Mouse (Mus musculus) forebrain, postnatal 0 days (tissue): ENCODE measurements at regions not wholly inside any gene's neighbourhood (a gene's known extent, or its start where the extent isn't known, plus 50 kb on each side); places are given as distances from the start of the nearest gene placed in this dataset.
A peak's percentile ranks its signal among the peaks of the same experiment; 100 is the strongest.

Source experiments
- ATAC-seq: fragments of 200-750 bp; cut with Nextera tagmentation; 2 replicates; pipeline ENCODE4 v1.8.0; 2017; ENCODE audit warnings: mild to moderate bottlenecking, moderate library complexity
- DNase-seq: peaks from one replicate; pipeline ENCODE4 v3.0.0-alpha.2; 2015
- H3K27ac ChIP-seq: fragments of 300-500 bp; sonication (generic); 2 replicates; pipeline ENCODE4 v1.5.1; 2014; ENCODE audit warnings: low read depth, mild to moderate bottlenecking, antibody characterized with exemption, low read length, moderate library complexity, mixed read lengths
- H3K27me3 ChIP-seq: fragments of 300-500 bp; sonication (generic); 2 replicates; pipeline ENCODE4 v1.6.1; 2014; ENCODE audit warnings: mild to moderate bottlenecking, low read length, mixed read lengths; ENCODE audit not compliant: insufficient read depth
- H3K36me3 ChIP-seq: fragments of 300-500 bp; sonication (generic); 2 replicates; pipeline ENCODE4 v1.6.1; 2014; ENCODE audit warnings: mild to moderate bottlenecking, moderate library complexity; ENCODE audit not compliant: insufficient read depth
- H3K4me1 ChIP-seq: fragments of 300-500 bp; sonication (generic); 2 replicates; pipeline ENCODE4 v1.6.1; 2014; ENCODE audit warnings: antibody characterized with exemption; ENCODE audit not compliant: insufficient read depth
- H3K4me2 ChIP-seq: fragments of 300-500 bp; sonication (generic); 2 replicates; pipeline ENCODE4 v1.6.1; 2014; ENCODE audit warnings: low read depth, mild to moderate bottlenecking, moderate library complexity
- H3K4me3 ChIP-seq: fragments of 300-500 bp; sonication (generic); 2 replicates; pipeline ENCODE4 v1.5.1; 2014; ENCODE audit warnings: low read depth, low read length, mixed read lengths
- H3K9ac ChIP-seq: fragments of 300-500 bp; sonication (generic); 2 replicates; pipeline ENCODE4 v1.6.1; 2014; ENCODE audit warnings: mild to moderate bottlenecking
- H3K9me3 ChIP-seq: fragments of 300-500 bp; sonication (generic); 2 replicates; pipeline ENCODE4 v1.6.1; 2016; ENCODE audit warnings: low read length
- CTCF ChIP-seq: sonication (generic); IDR thresholded peaks from 2 replicates; pipeline ENCODE4 v1.5.1; 2016; ENCODE audit warnings: antibody characterized with exemption, control low read depth, low read depth
- WGBS: fragments of 180-500 bp; shearing (Covaris S2); extraction: QIAGEN DNeasy Blood & Tissue Kit; methylation state at CpG from one replicate; pipeline ENCODE4 v1.1.7; 2014; 5-methylcytosine and 5-hydroxymethylcytosine counted together

DNA sequence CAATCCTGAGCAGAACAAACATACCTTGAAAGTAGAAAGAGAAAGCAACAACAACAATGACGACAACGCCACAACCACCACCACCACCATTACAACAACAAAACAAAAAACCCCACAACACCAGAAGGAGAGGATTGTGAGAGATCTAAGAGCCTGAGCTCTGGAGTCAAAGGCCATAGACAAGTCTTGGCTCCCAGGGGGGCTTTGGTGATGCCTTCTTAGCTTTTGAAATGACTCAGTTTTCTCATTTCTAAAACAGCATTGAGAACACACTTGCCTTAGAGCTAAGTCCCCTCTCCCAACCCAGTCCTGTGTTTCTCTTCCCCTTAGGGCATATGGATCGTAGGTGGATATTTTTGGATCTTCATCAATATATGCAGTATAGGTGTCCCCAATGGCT is 112.2 kb downstream of the Kif20b start:
- 87% methylated on average over 3 of the region's 3 CpGs for WGBS
- no peak overlapping the region for H3K4me2 ChIP-seq
- TF ChIP-seq CTCF = no peak
- DNase-seq (no peak), ATAC-seq (no peak)
- no peaks in the 10 kb centered on the region for H3K27me3 ChIP-seq
- H3K9me3 ChIP-seq = no peaks in the 10 kb centered on the region
- H3K4me3 ChIP-seq = no peak overlapping the region
- H3K4me1 ChIP-seq = no peaks in the 10 kb centered on the region
- no peak overlapping the region for H3K9ac ChIP-seq
- H3K36me3 ChIP-seq = no peaks in the 10 kb centered on the region
- no peak overlapping the region for H3K27ac ChIP-seq

DNA sequence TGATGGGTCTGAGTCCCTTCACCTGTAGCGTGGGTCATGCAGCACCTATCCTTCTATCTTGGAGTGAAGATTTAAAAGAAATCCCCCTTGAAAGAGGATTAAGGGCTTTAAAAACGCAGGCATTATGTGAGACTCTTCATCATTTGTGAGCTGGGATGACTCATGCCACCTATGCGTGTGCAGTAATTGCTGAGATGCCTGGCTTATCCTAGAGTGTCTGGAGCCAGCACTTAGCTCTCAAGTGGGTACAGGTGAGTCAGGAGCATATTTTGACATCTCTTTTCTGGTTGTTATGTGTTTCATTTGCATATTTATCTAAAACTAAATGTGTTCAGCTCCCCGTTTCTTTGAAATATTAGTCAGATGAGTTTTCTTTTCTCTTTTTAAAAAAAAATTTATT is 123.4 kb downstream of the Kif20b start:
- H3K4me2 ChIP-seq = no peak overlapping the region
- DNase-seq = no peak
- no peak overlapping the region for H3K27ac ChIP-seq
- TF ChIP-seq CTCF = no peak
- WGBS = 79% methylated on average over 4 of the region's 4 CpGs
- H3K4me1 ChIP-seq = no peaks in the 10 kb centered on the region
- peak; percentile 55; the same call in 1 of the 2 replicates for ATAC-seq
- no peaks in the 10 kb centered on the region for H3K36me3 ChIP-seq
- no peaks in the 10 kb centered on the region for H3K27me3 ChIP-seq
- no peak overlapping the region for H3K9ac ChIP-seq
- no peak overlapping the region for H3K4me3 ChIP-seq
- no peaks in the 10 kb centered on the region for H3K9me3 ChIP-seq

DNA sequence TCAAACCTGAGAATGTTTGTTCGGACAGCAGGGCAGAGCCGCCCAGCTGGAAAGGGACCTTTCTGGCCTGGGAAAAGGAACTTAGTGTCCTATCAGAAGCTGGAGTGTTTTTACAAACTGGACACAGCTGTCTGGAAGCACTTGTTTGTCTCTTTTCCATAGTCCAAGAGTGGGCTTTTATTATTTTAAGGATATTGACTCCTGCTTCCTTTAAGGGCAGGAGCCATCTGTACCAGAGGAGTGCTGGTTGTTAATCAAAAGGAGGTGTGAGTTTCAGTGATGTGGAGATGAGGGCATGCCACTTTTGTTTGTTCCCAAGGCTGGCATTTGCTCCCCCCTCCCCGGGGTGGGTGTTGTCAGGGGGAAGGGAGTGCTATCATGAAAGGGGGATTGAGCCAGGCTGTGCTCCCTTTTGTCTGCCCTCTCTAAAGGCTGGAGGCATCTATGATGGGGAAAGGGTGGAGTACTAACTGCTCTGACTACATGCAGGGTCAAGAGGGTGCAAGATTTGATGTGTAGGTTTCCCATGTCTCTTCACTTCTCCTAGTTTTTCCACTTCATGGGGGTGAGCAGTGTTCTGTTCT is 144.3 kb downstream of the Kif20b start:
- WGBS = 75% methylated on average over 3 of the region's 3 CpGs
- Histone ChIP-seq H3K9me3 (no peaks in the 10 kb centered on the region), H3K36me3 (no peaks in the 10 kb centered on the region), H3K27me3 (no peaks in the 10 kb centered on the region), H3K4me2 (no peak overlapping the region), H3K9ac (no peak overlapping the region), H3K4me1 (no peaks in the 10 kb centered on the region), H3K27ac (no peak overlapping the region), H3K4me3 (no peak overlapping the region)
- TF ChIP-seq CTCF = no peak
- DNase-seq (no peak), ATAC-seq (no peak)

DNA sequence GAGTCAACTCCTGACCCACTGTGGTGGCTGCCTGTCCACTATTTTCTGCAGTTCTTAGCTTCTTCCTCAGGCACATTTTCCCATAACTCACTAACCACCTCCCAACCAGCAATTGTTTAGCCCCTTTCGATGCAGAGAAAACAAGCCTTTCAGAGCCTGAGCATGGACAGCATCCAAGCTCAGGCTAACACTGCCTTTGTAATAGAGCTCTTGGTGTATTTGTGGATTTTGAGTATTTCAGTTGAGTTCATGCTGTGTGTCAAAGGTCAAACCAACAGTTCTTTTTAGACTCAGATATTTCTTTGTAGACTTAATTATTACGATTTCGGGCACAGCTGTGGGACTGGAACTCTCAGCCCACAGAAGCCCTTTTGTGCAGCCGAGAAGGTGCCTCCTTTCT is 159.0 kb downstream of the Kif20b start:
- H3K27ac ChIP-seq = no peak overlapping the region
- no peak for DNase-seq
- no peaks in the 10 kb centered on the region for H3K27me3 ChIP-seq
- H3K4me3 ChIP-seq = no peak overlapping the region
- no peak overlapping the region for H3K4me2 ChIP-seq
- no peaks in the 10 kb centered on the region for H3K9me3 ChIP-seq
- H3K36me3 ChIP-seq = no peaks in the 10 kb centered on the region
- WGBS = 11% methylated on average over 4 of the region's 4 CpGs
- no peaks in the 10 kb centered on the region for H3K4me1 ChIP-seq
- no peak overlapping the region for H3K9ac ChIP-seq
- no peak for TF ChIP-seq CTCF
- ATAC-seq = no peak

DNA sequence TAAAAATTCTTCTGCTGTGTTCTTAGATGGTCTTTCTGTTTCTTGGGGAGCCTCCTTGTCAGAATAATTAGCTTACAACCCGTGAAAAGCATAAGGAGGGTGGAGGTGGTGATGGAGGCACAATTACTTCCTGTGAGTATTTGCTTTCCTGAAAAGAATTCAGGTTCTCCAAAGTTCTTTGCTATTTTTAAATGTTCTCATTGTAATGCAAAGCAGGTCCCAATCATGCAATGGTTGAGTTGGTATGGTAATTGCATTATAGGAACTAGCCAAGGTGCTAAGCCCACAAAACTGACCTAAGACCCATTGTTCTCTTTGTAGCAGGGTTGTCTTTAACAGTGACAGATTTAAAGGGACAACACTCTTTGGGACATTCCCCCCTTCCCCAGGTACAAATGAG is 179.1 kb downstream of the Kif20b start:
- WGBS = 9% methylated on average over 1 of the region's 1 CpGs

DNA sequence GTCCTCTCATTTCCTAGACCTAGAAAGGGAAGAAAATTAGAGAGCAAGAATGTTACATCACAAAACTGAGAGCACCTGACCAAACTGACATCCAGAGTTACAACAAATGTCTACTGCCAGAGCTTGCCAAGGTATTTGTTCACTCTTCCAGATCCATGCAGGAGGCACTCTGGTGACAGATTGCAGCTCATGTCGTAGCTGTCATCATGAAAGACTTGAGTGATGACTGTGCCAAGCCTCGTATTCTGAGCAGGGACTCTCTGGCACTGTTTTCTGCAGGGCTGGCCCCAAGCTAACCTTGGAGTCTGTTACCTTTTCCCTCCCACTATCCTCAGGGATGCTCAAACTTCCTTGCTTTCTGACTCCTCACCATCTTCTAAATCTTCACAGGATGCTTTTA is 192.2 kb downstream of the Kif20b start:
- H3K27me3 ChIP-seq = no peaks in the 10 kb centered on the region
- H3K4me1 ChIP-seq = no peaks in the 10 kb centered on the region
- H3K9ac ChIP-seq = no peak overlapping the region
- no peak for TF ChIP-seq CTCF
- DNase-seq = no peak
- H3K9me3 ChIP-seq = no peaks in the 10 kb centered on the region
- H3K4me2 ChIP-seq = no peak overlapping the region
- no peak overlapping the region for H3K27ac ChIP-seq
- no peak for ATAC-seq
- no peak overlapping the region for H3K4me3 ChIP-seq
- 50% methylated on average over 2 of the region's 2 CpGs for WGBS
- H3K36me3 ChIP-seq = no peaks in the 10 kb centered on the region

More for the DNA sequence above, 179.1 kb downstream of the Kif20b start:
- Histone ChIP-seq H3K36me3 (no peaks in the 10 kb centered on the region), H3K4me1 (no peaks in the 10 kb centered on the region), H3K9ac (no peak overlapping the region), H3K27me3 (no peaks in the 10 kb centered on the region), H3K27ac (no peak overlapping the region), H3K9me3 (no peaks in the 10 kb centered on the region), H3K4me3 (no peak overlapping the region), H3K4me2 (no peak overlapping the region)
- DNase-seq (no peak), ATAC-seq (no peak)
- no peak for TF ChIP-seq CTCF

DNA sequence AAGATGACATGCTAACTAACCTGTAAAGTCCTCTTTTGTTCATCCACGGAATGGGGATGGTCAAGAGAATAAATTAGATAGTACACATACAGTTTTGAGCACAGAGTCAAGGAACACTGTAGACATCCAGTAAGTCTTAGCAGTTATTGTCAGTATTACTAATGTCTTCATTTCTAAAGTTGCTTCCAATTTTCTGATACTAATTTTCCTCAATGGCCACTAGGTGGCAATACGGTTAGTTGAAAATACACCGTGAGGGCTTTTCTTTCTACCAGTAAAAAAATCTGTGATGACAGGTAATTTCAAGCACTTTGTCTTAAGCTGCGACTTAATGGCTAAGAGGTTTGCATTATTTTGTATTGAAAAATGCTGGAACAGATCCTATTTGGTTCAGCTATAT is 203.1 kb downstream of the Kif20b start:
- Histone ChIP-seq H3K4me2 (no peak overlapping the region), H3K4me1 (no peaks in the 10 kb centered on the region), H3K9ac (no peak overlapping the region), H3K27ac (no peak overlapping the region), H3K9me3 (no peaks in the 10 kb centered on the region), H3K27me3 (no peaks in the 10 kb centered on the region), H3K4me3 (no peak overlapping the region), H3K36me3 (no peaks in the 10 kb centered on the region)
- peak; percentile 53 for DNase-seq
- 21% methylated on average over 4 of the region's 4 CpGs for WGBS
- peak; percentile 48; the same call in 1 of the 2 replicates for ATAC-seq
- TF ChIP-seq CTCF = peak; percentile 66
